Comparison of ENCODE assay signal across 10 mouse cellular contexts in genomic region chr3:146009859-146010645, GRCm38 (mm10). TPM values are rescaled to one million over a fixed set of nuclear protein-coding genes. Genes with fewer than 3 reads are reported as not detected.
DNase-seq lines count a peak whose midpoint lies in the region; ATAC-seq and TF ChIP-seq lines count a peak whose summit lies in the region.
"Had no signal": no experiment of that assay in that cellular context is flagged by ENCODE, and none has a peak within 500 bp of the region (broad histone marks: within the 10 kb centered on the region; RNA-seq: fewer than 3 reads in every experiment).

No protein-coding gene starts in this region.

- H3K4me1 ChIP-seq in lung, embryonic 16.5 days (replicated peaks; ENCODE audit: control insufficient read depth, insufficient read depth, low read length): peaks cover 3% of the 10 kb centered on the region; the same call in 1 of the 2 replicates
- peaks cover 7% of the 10 kb centered on the region for H3K4me1 ChIP-seq in heart, embryonic 16.5 days (ENCODE audit: control insufficient read depth, insufficient read depth, low read length)
- H3K4me1 ChIP-seq in small intestine, adult 2 months (ENCODE audit: control insufficient read depth, insufficient read depth, insufficient read length, low read length): peaks cover 9% of the 10 kb centered on the region; the same call in 1 of the 2 replicates
- peaks cover 11% of the 10 kb centered on the region for H3K4me1 ChIP-seq in forebrain, embryonic 10.5 days
- no peaks in the 10 kb centered on the region for H3K4me1 ChIP-seq in forebrain, embryonic 14.5 days (ENCODE audit: control insufficient read depth, insufficient read depth, low read length)

- H3K9me3 ChIP-seq in lung, embryonic 16.5 days (ENCODE audit: control insufficient read depth, low read length): no peaks in the 10 kb centered on the region
- no peaks in the 10 kb centered on the region for H3K9me3 ChIP-seq in heart, embryonic 16.5 days (replicated peaks; ENCODE audit: control insufficient read depth, low read length)
- no peaks in the 10 kb centered on the region for H3K9me3 ChIP-seq in forebrain, embryonic 10.5 days
- H3K9me3 ChIP-seq in forebrain, embryonic 14.5 days (replicated peaks; ENCODE audit: control insufficient read depth, low read length): no peaks in the 10 kb centered on the region

- no peak overlapping the region for H3K4me2 ChIP-seq in lung, embryonic 16.5 days (ENCODE audit: low read depth, low read length)
- no peak overlapping the region for H3K4me2 ChIP-seq in heart, embryonic 16.5 days (ENCODE audit: low read depth, low read length)
- H3K4me2 ChIP-seq in forebrain, embryonic 14.5 days (ENCODE audit: low read length): no peak overlapping the region

- no peaks in the 10 kb centered on the region for H3K27me3 ChIP-seq in lung, embryonic 16.5 days (ENCODE audit: control insufficient read depth, insufficient read depth, low read depth, low read length)
- H3K27me3 ChIP-seq in heart, embryonic 16.5 days (ENCODE audit: control insufficient read depth, insufficient read depth, low read length): no peaks in the 10 kb centered on the region
- no peaks in the 10 kb centered on the region for H3K27me3 ChIP-seq in small intestine, adult 2 months (ENCODE audit: control insufficient read depth, insufficient read depth, low read length)
- no peaks in the 10 kb centered on the region for H3K27me3 ChIP-seq in forebrain, embryonic 10.5 days (ENCODE audit: poor library complexity, severe bottlenecking)
- H3K27me3 ChIP-seq in forebrain, embryonic 14.5 days (replicated peaks; ENCODE audit: control insufficient read depth, insufficient read depth, low read length): no peaks in the 10 kb centered on the region

- WGBS in lung, embryonic 16.5 days: 40% methylated on average over 20 of the region's 20 CpGs
- WGBS in heart, embryonic 16.5 days: 50% methylated on average over 19 of the region's 20 CpGs
- 65% methylated on average over 20 of the region's 20 CpGs for WGBS in small intestine, adult 2 months
- WGBS in forebrain, embryonic 10.5 days: 77% methylated on average over 20 of the region's 20 CpGs
- WGBS in forebrain, embryonic 14.5 days: 75% methylated on average over 19 of the region's 20 CpGs

- ATAC-seq in lung, embryonic 16.5 days (ENCODE audit: low read depth): peak; percentile 76
- ATAC-seq in heart, embryonic 16.5 days (replicated peaks; ENCODE audit: extremely low read depth, insufficient read depth, low FRiP score): peak; percentile 52
- no peak for ATAC-seq in forebrain, embryonic 14.5 days
- ATAC-seq in megakaryocyte, adult 5-6 weeks (ENCODE audit: poor library complexity, severe bottlenecking): no peak

- H3K4me3 ChIP-seq in lung, embryonic 16.5 days (ENCODE audit: low read length): no peak overlapping the region
- no peak overlapping the region for H3K4me3 ChIP-seq in heart, embryonic 16.5 days (ENCODE audit: low read length)
- H3K4me3 ChIP-seq in small intestine, adult 2 months (ENCODE audit: low read depth, low read length): no peak overlapping the region
- no peak overlapping the region for H3K4me3 ChIP-seq in forebrain, embryonic 10.5 days
- no peak overlapping the region for H3K4me3 ChIP-seq in forebrain, embryonic 14.5 days (ENCODE audit: low read depth, low read length)

- H3K9ac ChIP-seq in lung, embryonic 16.5 days (ENCODE audit: low read length): no peak overlapping the region
- H3K9ac ChIP-seq in heart, embryonic 16.5 days (ENCODE audit: low read length): peak overlapping the region; percentile 39; the same call in 1 of the 2 replicates
- no peak overlapping the region for H3K9ac ChIP-seq in forebrain, embryonic 14.5 days (ENCODE audit: low read length)
- H3K9ac ChIP-seq: liver, embryonic 14.5 days had no signal

- 0 out of 2 replicates have a peak overlapping the region, but pooled peaks have one; percentile 2 for H3K27ac ChIP-seq in lung, embryonic 16.5 days (ENCODE audit: low read length)
- H3K27ac ChIP-seq in heart, embryonic 16.5 days (ENCODE audit: low read length): peak overlapping the region; percentile 84
- H3K27ac ChIP-seq in small intestine, adult 2 months (ENCODE audit: insufficient read depth, low read depth, low read length): 0 out of 2 replicates have a peak overlapping the region, but pooled peaks have one; percentile 20
- H3K27ac ChIP-seq in forebrain, embryonic 10.5 days: no peak overlapping the region
- no peak overlapping the region for H3K27ac ChIP-seq in forebrain, embryonic 14.5 days (ENCODE audit: low read depth, low read length)
- H3K27ac ChIP-seq: liver, embryonic 14.5 days had no signal

- no peak for TF ChIP-seq CTCF in small intestine, adult 2 months (IDR thresholded peaks at IDR 0.05; ENCODE audit: extremely low read depth, insufficient read length, insufficient replicate concordance, low read depth, low read length)

- no peak for DNase-seq in lung, postnatal 36 days
- DNase-seq in embryo, embryonic 11 days: peak; percentile 54
- DNase-seq in forebrain, embryonic 10.5 days (ENCODE audit: extremely low spot score, low spot score): no peak
- no peak for DNase-seq in forebrain, embryonic 14.5 days (ENCODE audit: low spot score)
- DNase-seq: thymus, postnatal 14 days had no signal

- peaks cover 16% of the 10 kb centered on the region for H3K36me3 ChIP-seq in lung, embryonic 16.5 days (ENCODE audit: control insufficient read depth, insufficient read depth, low read length)
- peaks cover 21% of the 10 kb centered on the region for H3K36me3 ChIP-seq in heart, embryonic 16.5 days (ENCODE audit: control insufficient read depth, insufficient read depth)
- H3K36me3 ChIP-seq in small intestine, adult 2 months (ENCODE audit: control insufficient read depth, insufficient read depth, low read length): peaks cover 12% of the 10 kb centered on the region
- peaks cover 62% of the 10 kb centered on the region for H3K36me3 ChIP-seq in forebrain, embryonic 10.5 days (replicated peaks)
- 0 out of 2 replicates have a peak, but pooled peaks cover 5% of the 10 kb centered on the region for H3K36me3 ChIP-seq in forebrain, embryonic 14.5 days (ENCODE audit: control insufficient read depth, insufficient read depth, low read length)

- TF ChIP-seq POLR2A in small intestine, adult 2 months (IDR thresholded peaks at IDR 0.05; ENCODE audit: low read depth, low read length): no peak

RNA-seq across cellular contexts. Expression of gene Syde2, which starts 22.4 kb away (rescaled TPM):
- polyA plus RNA-seq in lung, embryonic 16.5 days (2015; fragmentation: Nextera tagmentation; extraction: Ambion mirVana): 2.4 and 2.5 TPM in 2 replicates
- polyA plus RNA-seq in heart, embryonic 16.5 days (2015; fragmentation: Nextera tagmentation; extraction: Ambion mirVana): 10.2 and 10.3 TPM in 2 replicates
- 2.0 and 3.8 TPM in 2 replicates for polyA plus RNA-seq in small intestine, adult 2 months (2012; rRNA removed)
- polyA plus RNA-seq in forebrain, embryonic 10.5 days (2016; fragmentation: Nextera tagmentation; extraction: Ambion mirVana): 1.2 and 1.5 TPM in 2 replicates
- polyA plus RNA-seq in forebrain, embryonic 14.5 days (2014; fragmentation: Nextera tagmentation; extraction: Ambion mirVana): 0.52 and 0.67 TPM in 2 replicates
- total RNA-seq in megakaryocyte, adult 5-6 weeks (2015): 0.25 and 0.52 TPM in 2 replicates
- total RNA-seq in megakaryocyte, adult 5-6 weeks (2017): 0.44 and 0.53 TPM in 2 replicates

Comparison
In these comparisons a context has a peak if more than half of its experiments do, and no peak if none do; other contexts are left out.
1. ATAC-seq: peak in lung, embryonic 16.5 days (single experiment) and heart, embryonic 16.5 days (single experiment); none in forebrain, embryonic 14.5 days (single experiment) and megakaryocyte, adult 5-6 weeks (single experiment).
2. H3K27ac ChIP-seq: peak in lung, embryonic 16.5 days (single experiment), heart, embryonic 16.5 days (single experiment) and small intestine, adult 2 months (single experiment); none in forebrain, embryonic 10.5 days (single experiment) and forebrain, embryonic 14.5 days (single experiment).